Mouse (Mus musculus) cerebellum, postnatal 36 days (tissue): ENCODE measurements around the gene Bbs9.

ENCODE experiments used
- DNase-seq, 2 experiments: peaks; one replicate each; pipeline ENCODE4 v3.0.0; 2021 to 2022; ENCODE audit warnings: mixed read lengths in 2 of 2

Bbs9 gene

DNA sequence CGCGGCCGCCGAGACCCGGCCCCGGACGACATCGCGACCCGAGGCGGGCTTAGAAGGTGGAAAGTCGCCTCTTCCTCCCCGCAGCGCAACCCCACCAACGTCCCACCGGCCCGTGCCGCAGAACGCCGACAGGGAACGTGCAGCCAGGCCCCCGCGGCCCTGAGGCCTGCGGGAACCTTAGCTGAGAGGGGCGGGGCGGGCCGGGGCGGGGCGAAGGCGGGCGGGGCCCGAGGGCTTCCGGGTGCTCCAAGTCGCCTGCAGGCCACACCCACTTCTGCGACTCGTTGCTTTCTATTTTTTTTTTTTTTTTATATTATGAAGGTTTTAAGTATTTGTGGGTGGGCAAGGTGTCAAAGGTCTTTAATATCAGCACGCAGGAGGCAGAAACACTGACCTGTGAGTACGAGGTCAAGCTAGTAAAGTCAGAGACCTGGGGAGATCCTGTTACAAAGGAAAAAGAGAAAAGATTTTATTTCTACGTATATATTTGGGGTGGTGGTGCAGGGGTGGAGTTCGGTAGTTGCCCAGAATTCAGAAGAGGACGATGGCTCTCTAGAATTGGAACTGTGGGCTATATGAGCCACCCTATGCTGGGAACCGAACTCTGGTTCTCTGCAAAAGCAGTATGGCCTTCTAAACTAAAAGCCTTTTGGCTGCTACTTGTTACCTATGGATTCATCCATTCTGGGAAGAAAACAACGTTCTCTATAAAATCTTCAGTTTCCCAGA is 7.2 kb upstream of the Bbs9 start:
- peak in 1 of 2 experiments; percentile 68 for DNase-seq

GRCm38 (mm10) chr9:22468899-22469259 is 6.6 kb upstream of the Bbs9 start:
- no peak for DNase-seq

DNA sequence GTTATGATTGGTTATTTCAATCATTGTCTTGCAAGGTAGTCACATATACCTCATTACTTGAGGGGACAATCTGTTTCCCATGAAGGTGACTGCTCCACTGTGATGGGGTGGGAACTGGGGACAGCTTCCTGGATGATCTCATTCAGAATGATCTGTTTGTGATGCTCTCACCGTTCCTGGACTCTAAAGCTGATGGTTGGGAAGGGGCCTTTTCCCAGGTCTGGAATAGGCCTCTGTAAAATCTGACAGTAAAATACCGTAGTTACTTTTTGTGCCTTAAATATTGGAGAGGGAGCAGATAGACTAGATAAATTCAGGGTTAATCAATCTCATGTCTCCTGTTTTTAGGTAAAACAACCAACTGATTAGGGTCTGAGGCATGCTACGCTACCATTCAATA is 5.9 kb upstream of the Bbs9 start, which contains the start of gene Rp9:
Rp9 (minus strand) TSS at position 101 of the 400 bp plus-strand sequence.
- DNase-seq: no peak

- peak in 1 of 2 experiments; percentile 18 for DNase-seq
These were observed 750 bp downstream of the Bbs9 start for GRCm38 (mm10) chr9:22476265-22476664.

GRCm38 (mm10) chr9:22478946-22479345 is 3.4 kb downstream of the Bbs9 start:
- no peak for DNase-seq

DNA sequence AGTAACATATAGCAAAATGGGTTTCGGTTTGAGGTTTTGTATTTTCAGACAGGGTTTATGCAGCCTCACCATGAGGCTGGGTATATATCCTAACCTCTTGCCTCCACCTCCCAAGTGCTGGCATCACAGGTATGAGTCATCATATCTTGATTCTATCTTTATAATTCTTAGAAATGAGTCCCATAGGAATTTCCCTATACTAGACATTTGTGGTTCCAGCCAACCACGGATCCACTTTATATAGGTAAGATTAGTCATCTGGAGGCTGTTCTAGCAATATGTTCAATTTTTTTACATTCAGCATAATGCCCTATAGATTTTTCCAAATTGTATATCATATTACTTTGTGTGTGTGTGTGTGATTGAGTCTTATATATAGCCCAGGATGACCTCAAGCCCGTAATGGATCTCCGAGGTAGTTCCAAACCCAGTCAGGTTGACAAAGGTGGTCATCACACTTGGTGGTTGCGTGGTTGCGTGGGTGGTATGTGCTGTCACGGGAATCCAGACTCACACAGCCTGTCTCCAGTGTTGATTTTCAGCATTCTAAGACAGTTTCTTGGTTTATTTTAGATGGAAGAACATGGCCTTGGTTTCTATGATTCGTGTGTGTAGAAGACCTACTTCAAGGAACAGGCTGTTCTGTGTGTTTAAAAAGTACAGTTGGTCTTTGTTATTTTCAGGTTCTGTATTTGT is 8.5 kb downstream of the Bbs9 start:
- DNase-seq: no peak

DNA sequence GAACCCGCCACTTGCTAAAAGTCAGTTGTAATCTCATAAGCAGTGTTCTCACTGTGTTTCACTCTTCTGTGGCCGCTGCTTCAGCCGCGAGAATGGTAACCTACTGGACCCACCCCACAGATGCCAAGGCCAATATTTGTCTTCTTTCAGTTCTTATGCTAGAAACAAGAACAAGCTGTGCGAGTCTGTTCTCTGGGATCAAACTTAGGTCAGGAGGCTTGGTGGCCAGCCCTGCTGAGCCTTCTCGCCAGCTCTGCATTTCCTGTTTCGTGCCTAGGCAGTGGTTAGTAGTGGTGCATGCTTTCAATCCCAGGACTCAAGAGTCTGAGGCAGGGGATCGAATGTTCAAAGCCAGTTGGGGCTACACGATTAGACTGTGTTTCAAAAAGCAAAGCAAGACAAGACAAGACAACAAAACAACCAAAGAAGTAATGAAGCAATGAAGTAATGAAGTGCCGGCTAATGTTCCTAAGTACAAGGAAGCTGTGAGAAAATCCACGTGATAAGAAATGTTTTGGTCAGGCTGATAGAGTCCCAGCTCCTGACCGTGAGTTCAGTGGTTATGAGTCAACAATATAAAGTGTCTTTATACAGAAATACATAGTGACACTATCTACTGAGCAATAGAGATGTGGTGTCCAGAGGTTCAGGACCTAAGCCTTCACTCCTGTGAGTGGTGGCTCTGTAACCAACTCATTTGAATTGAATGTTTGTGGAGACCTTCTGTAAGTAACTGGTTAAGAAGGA is 9.2 kb downstream of the Bbs9 start:
- DNase-seq: no peak

DNA sequence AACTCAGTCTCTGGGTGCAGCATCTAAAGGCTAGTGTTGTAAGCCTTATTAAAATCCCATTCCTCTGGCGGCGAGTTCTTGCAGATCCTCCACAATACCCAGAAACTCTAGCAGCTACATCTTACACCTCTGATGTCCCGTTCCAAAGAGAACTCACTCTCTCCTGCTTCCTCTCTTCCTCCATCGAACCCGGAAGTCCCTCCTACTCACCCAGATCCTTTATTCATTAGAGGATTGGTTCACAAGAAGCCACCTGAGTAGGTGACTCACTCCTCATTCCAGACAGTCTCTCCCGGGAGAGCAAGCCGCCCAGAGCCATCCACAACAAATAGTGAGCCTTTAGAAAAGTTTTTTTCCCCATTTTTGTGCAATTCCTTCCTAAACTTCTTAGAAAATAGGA is 10.7 kb downstream of the Bbs9 start:
- DNase-seq: no peak

DNA sequence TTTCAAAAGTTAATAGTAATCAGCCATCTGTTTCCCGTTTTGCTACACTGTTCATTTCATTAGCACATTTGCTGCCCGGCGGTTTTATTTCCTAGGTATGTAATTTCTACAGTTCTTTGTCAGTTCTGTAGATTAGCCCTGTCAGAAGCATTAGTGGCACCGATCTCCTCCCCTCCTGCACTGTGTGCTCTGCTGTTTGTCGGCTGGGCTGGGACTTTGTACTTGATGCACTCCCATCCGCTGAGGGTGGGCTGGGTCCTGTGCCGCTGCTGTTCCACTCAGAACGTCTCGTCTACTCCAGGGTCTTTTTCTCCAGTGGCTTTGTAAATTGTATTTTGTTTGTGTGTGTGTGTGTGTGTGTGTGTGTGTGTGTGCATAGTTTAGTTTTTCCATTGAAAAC is 13.4 kb downstream of the Bbs9 start:
- DNase-seq: no peak

GRCm38 (mm10) chr9:22494203-22494807 is 18.8 kb downstream of the Bbs9 start:
- no peak for DNase-seq

GRCm38 (mm10) chr9:22495133-22495532 is 19.6 kb downstream of the Bbs9 start:
- no peak for DNase-seq

DNA sequence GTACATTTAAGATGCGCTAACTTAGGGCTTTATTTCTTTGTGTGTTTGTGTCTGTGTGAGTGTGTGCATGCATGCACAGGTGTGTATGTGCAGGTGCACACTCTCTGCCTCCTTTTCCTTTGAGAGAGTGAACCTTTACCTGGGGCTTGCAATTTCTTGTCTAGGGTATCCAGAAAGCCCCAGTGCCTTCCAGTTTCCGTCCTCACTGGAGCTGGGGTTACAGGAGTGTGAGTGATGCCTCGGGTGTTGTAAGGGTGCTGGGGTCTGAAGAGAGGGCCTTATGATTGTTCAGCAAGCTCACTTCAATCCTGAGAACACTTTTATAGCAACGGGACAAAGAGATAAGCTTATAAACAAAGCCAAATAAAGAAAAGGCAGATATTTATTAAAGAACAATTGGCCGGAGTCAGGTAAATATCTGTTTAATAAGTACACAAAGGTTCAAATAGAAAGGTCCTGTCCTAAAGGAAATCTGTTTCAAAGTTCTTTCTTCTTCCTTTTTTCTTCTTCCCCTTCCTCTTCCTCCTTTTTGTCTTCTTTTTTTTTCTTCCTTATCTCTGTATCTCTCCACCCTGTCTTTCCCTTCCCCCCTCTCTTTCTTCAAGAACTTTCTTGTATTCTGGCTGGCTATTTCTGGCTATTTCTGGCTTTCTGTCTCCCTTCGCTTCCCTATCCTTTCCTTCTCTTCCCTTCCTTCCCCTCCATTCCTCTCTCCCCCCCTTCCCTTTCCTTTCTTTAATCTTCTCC is 21.7 kb downstream of the Bbs9 start:
- no peak for DNase-seq

DNA sequence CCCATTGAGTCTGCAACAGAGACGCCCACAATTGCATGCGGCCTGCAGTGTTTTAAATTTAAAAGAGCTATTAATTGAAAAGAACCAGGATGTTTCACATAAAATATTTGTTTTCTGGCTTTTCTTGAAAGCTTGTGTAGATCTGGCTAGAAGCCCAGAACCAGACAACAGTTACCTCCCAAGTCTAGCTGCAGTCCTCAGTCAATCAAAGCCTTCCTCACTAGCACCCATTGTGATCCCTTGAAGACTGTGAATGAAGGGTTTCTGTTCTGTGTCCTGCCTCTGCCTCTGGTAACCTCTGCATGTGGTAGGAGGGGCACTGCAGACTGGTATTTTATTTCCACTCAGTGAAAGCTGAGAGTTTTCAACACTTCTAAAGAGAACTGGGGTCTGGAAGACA is 27.5 kb downstream of the Bbs9 start:
- no peak for DNase-seq

DNA sequence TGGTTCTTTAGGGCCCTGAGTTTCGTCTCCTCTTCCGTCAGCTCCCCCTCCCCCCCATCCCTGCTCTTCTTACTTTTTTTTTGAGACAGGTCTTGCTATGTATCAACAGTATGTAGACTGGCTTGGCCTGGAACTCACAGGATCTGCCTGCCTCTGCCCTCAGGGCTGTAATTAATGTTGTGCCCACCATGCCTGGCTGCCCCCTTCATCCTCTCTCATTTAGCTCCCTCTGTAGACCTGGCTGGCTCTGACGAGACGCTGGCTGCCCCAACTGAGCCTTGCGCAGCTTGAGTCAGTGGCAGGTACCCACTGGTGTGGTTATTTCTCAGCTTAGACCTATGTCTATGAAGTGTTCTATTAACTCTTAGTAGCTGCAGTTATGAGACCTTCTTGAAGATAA is 28.1 kb downstream of the Bbs9 start:
- no peak for DNase-seq

DNA sequence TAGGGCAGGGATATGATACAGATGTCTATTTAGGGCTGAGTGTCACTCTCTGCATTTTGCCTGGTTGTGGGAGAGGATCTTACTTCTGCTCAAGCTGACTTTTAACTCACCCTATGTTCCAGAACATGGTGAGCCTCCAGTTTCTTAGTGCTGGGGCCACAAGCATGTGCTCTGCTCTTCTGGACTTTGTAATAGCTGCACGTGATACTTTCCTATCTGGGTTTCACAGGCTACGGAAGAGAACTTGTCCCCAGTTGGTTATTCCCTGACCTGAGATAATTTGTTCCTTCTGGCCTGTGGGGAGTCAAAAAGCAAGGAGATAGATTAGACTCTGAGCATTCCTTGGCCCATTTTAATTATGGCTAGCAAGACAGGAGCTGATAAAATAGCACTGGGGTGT is 30.1 kb downstream of the Bbs9 start:
- DNase-seq: no peak

GRCm38 (mm10) chr9:22515076-22515475 is 39.6 kb downstream of the Bbs9 start:
- DNase-seq: no peak

DNA sequence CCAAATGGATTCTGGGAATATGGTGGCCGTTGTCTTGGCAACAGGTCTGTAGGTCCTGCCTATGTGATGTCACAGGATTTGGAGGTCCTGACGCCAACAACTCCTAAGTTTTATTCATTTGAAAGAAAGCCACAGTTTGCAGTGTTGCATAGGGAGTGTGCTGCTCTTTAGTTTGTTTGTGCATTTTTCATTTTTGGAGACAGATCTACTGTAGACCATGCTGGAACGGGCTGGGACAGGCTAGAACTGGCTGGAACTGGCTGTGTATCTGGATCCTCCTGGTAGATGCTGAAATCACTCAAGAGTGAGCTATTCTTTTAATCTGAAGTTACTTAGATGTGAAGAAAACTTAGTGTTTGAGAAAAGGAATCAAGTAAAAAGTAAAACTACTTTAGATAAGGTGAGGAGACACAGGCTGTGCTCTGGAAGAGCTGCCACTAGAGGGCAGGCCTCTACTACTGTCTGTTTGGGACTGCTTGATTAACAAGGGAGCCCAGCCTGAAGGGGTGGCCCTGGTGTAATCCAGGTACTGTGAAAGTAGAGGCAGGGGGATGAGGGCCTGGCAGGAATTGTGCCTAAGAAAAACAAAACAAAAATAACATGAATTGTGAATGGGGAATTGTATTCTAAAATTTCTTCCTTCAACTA is 43.0 kb downstream of the Bbs9 start:
- peak; percentile 27 to 37 for DNase-seq

GRCm38 (mm10) chr9:22523460-22523859 is 47.9 kb downstream of the Bbs9 start:
- DNase-seq: no peak

DNA sequence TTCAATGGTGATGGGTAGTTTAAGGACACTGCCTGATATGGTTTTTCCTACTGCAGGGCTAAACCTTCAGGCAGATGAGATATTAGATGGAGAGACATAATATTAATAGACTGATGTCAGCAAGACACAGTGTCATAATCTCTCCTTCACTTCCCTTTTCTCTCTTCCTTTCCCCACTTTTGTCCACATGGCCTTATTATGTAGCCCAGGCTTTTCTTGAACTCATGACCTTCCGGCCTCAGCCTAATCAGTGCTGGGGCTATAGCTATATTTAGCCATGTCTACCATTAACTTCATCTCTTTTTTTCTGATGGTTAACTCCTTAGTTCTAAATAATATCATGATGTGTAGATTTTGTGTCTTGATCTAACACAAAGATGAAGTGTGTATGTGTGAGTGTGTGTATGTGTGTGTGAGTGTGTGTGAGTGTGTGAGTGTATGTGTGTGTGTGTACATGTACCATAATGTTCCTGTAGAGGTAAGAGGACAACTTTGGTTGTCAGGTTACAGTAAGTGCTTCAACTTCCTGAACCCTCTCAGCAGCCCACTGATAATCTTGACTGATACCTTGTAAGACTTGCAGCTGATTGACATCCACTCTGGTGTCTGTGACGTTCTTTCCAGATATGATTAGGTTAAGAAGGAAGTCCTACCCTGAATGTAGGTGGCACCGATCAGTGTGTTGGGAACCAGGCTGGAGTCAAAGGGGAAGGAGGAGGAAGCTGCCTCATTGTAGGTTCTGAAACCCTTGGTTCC is 55.4 kb downstream of the Bbs9 start:
- no peak for DNase-seq

DNA sequence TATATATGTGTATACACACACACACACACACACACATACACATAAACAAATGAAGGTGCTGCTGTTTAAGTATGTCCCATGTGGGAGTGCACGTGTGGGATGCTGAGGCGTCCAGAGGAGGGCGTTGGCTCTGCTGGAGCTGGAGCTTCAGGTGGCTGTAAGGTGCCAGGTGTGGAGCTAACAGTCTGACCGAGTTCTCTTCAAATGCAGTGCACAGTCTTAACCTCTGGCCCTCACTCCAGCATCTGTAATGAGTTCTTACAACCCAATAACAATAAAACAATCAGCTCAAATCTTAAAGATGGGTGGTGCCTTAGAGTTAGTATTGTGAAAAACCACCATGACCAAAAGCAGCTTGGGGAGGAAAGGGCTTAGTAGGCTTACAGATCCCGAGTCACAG is 56.6 kb downstream of the Bbs9 start:
- DNase-seq: no peak

GRCm38 (mm10) chr9:22532810-22533447 is 57.4 kb downstream of the Bbs9 start:
- peak; percentile 18 to 25 for DNase-seq
